Mouse (Mus musculus): ENCODE measurements around the gene Cmtm2b. TPM values are rescaled to one million over a fixed set of nuclear protein-coding genes. Genes with fewer than 3 reads are reported as not detected.
A peak's percentile ranks its signal among the peaks of the same experiment; 100 is the strongest.

Cmtm2b gene
- total RNA-seq, 2 experiments from 2014 or later, result not detected

DNA sequence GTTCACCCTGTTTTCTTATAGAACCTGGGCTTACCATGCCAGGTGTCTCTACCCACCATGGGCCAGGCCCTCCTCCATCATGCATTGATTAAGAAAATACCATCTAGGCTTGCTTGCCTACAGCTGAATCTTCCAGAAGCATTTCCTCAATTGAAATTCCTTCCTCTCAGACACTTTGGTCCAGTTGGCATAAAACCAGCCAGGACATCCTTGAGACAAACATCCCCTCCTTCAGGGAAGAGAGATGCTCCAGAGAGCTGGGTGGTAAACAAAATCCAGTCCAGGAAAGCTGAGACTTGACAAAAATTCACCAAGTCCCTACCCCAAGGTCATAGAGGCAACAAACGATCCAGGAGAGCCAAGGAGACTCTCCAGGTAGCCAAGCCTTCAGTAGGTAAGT is 12.2 kb downstream of the Cmtm2b start:
- no peak for TF ChIP-seq CTCF (conservative IDR thresholded peaks at IDR 0.05)
- no peak for DNase-seq (ENCODE audit: low spot score in 2 of 2)
- Histone ChIP-seq H3K4me3 (no peak overlapping the region), H3K27ac (no peak overlapping the region)

DNA sequence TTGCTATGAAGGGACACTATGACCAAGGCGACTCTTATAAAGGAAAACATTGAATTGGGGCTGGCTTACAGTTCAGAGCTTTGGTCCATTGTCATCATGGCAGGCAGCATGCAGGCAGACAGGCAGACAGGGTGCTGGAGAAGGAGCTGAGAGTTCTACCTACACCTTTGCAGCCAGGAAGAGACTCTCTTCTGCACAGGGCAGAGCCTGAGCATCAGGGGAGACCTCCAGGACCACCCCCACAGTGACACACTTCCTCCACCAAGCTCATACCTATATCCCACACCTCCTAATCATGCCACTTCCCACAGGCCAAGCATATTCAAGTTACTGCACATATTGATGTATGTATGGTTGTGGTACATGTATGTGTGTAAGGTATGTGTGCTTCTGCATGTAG is 14.8 kb downstream of the Cmtm2b start:
- no peak for DNase-seq (ENCODE audit: low spot score in 2 of 2)
- Histone ChIP-seq H3K27ac (no peak overlapping the region), H3K4me3 (no peak overlapping the region)
- TF ChIP-seq CTCF (conservative IDR thresholded peaks at IDR 0.05), result no peak

DNA sequence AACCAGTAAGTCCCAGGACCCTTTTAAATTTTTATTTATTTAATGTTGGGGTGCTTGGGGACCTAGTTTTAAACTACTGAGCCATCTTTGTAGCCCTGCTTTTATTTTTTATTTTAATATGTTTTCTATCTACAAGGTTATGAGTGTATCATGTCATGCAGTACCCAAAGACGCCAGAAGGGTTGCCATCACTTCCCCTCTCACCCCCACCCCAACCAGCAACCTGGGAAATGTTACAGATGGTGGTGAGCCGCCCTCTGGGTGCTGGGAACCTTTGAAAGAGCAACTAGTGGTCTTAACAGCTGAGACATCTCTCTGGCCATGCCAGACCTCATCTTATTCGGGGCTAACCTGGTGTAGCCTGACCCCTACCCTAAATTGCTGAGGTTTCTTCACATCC is 15.9 kb downstream of the Cmtm2b start:
- no peak for DNase-seq (ENCODE audit: low spot score in 2 of 2)
- peak; percentile 48 for TF ChIP-seq CTCF (conservative IDR thresholded peaks at IDR 0.05)
- Histone ChIP-seq H3K27ac (no peak overlapping the region), H3K4me3 (no peak overlapping the region)

DNA sequence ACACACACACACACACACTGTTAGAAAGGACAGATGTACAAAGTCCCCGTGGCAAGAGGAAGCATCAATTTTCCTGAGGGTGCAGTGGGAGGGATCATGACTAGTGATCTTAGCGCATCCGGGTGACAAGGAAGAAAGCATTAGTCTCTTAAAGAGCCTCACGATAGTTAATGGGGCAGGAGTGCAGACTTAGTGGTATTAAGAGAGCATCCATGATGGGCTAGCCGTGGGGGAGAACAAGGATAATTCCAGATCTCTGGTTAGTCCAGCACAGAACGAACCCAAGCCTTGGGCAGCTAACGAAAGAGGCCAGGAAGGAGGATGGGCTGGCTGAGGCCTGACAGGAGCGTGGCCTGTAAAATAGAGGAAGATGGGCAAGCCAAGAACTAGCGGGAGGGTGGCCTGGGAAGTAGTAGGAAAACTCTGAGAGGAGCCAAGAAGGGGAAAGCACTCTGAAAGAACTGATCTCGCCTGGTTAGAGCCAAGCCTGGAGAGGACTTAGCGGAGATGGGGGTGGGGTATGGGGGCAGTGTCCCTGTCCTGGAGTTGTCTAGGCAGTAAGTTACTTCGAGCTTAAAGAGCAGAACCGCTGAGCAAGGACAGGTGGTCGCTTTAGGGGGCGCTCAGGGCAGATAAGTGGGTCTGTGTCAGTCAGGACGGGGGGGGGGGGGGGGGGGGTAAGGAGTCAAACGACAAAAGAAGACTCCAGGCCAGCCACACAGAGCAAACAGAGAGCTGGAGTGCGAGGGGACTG is 17.4 kb downstream of the Cmtm2b start, which contains the start of gene Cmtm3:
Gene Cmtm3 (plus strand): TSS at position 182 of the 754 bp plus-strand sequence.
- TF ChIP-seq CTCF (conservative IDR thresholded peaks at IDR 0.05), result no peak
- peak within 1 kb of the TSS; percentile 68 for H3K4me3 ChIP-seq
- DNase-seq (ENCODE audit: low spot score in 2 of 2), result no peak
- H3K27ac ChIP-seq, result peak within 1 kb of the TSS; percentile 82; the same call in 1 of the 2 replicates

DNA sequence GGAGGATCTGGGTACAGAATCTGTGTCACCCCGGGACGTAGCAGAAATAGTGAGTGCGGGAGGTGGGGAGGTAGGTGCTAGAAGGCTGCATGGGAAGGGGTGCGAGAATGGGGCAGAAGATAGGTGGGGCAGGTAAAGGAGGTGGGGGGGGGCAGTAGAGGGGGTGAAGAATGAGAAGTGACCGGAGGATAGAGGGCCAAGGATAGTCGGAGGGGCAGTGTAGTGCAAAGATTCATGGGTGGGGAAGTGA is 17.9 kb downstream of the Cmtm2b start:
- Histone ChIP-seq H3K27ac (peak overlapping the region; percentile 82; the same call in 1 of the 2 replicates), H3K4me3 (peak overlapping the region; percentile 68)
- TF ChIP-seq CTCF (conservative IDR thresholded peaks at IDR 0.05), result no peak
- no peak for DNase-seq (ENCODE audit: low spot score in 2 of 2)

DNA sequence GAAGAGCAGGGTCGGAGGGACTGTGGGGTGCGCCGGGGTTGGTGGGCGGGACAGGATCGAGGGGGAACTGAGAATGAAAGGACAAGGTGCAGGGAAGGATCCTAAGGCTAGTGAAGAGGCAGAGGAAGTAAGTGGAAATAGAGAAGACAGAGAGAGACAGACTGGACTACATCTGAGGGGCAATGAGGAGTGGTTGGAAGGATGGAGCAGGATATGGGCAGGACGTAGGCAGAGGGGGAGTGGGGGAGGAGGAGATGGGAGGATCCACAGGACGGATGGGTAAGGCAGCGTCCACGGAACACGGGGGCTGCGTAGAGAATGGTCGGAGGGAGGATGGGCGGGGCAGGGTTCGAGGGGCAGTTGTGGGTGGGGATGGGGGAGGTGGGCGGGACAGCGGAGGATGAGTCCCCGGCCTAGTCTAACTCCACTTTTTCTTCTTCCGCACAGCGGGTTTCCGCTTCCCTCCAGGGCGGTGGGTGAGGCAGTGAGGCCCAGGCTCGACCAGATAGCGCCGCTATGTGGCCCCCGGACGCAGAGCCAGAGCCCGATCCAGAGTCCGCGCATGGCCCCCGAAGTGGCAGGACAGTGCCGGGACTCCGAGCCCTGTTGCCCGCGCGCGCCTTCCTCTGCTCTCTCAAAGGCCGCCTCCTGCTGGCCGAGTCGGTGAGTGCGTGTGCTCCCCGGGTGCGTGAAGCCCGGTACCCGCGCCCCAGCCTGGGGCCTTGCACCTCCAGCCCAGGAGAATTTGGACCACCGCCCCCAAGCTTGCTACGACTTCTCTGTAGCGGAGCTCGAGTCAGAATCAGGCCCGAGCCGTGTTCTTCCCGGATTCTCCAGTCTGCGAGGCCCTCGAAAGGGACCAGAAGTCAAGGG is 18.4 kb downstream of the Cmtm2b start:
- peak overlapping the region; percentile 68 for H3K4me3 ChIP-seq
- DNase-seq (ENCODE audit: low spot score in 2 of 2), result peak; percentile 46 to 57
- TF ChIP-seq CTCF (conservative IDR thresholded peaks at IDR 0.05), result peak; percentile 84
- peak overlapping the region; percentile 82 for H3K27ac ChIP-seq

DNA sequence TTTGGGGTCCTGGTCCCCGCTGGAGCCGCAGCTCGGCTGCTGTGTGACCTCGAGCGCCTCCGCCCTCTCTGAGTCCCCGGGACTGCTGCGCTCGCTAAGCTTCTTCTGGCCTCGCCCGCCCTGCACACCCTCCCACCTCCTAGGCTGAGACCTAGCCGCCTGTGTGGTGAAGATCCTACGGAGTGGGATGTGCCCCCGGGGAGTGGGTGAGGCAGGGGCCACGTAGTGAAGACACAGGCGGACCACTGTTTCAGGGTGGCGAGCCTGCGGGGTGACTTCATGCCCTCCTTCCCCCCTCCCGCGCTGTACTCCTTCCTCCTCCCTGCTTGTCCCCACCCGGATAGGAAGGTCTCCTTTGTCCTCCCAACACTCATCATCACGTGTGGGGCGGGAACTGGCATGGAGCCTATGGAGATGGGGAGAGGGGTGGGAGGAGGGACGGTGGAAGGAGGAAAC is 19.1 kb downstream of the Cmtm2b start:
- Histone ChIP-seq H3K4me3 (peak overlapping the region; percentile 68), H3K27ac (peak overlapping the region; percentile 82)
- no peak for DNase-seq (ENCODE audit: low spot score in 2 of 2)
- no peak for TF ChIP-seq CTCF (conservative IDR thresholded peaks at IDR 0.05)

DNA sequence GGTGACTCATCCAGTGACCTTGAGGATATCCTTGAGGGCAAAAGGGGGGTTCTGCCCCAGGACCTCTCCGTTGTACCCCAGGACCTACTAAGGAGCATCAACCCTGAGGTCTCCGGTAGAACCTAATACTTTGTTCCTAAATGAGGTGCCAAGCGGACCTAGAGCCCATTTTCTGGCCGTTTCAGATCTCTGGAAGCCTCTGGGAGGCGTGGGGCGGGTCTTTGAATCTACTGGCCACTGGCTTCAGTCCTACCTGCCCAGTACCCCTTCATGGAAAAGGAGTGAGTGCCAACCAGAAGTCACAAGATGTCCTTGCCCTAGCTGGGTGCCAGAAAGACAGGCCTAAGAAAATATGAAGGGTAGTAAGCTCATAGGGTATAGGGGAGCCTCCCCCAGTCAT is 19.6 kb downstream of the Cmtm2b start:
- no peak for DNase-seq (ENCODE audit: low spot score in 2 of 2)
- no peak for TF ChIP-seq CTCF (conservative IDR thresholded peaks at IDR 0.05)
- peak overlapping the region; percentile 82; the same call in 1 of the 2 replicates for H3K27ac ChIP-seq
- no peak overlapping the region; the same call in 1 of the 2 replicates for H3K4me3 ChIP-seq

DNA sequence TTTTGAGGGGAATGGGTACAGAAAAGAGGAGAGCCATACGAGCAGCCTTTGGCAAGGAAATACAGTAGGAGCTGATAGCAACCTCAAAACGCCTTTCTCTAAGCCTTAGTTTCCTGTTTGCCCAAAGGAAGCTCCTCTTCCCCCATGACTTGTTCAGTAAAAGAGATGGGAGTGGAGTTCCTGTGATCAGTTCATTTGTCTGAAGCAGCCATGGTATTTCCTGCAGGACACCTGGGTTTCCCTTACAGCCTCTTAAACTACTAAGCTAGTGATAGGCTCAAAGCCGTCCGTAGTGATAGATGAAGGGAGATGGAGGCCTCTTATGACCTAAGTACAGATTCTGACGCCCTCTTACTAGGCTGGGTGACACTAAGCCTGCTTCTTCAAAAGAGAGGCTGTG is 20.4 kb downstream of the Cmtm2b start:
- TF ChIP-seq CTCF (conservative IDR thresholded peaks at IDR 0.05), result no peak

DNA sequence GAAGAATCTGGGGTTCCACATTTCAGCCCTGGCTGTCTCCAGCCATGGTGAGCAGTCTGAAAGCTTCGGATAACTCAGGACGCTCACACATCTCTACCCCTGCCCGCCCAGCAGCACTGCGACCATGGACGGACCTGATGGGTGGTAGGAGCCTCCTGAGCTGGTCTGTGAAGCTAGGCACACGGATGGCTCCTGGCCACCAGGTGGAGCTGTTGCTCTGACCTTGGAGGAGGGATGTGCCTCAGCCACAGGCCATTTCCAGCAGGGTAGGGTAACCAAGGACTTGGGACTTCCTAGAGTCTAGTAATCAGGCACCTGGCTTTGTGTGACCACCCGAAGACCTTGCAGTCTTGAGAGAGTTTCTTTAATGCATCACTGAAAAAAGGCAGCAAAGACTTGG is 21.9 kb downstream of the Cmtm2b start:
- H3K27ac ChIP-seq, result no peak overlapping the region
- DNase-seq (ENCODE audit: low spot score in 2 of 2), result peak; percentile 80 to 90
- TF ChIP-seq CTCF (conservative IDR thresholded peaks at IDR 0.05), result peak; percentile 93
- H3K4me3 ChIP-seq, result no peak overlapping the region

More for the DNA sequence above, 20.4 kb downstream of the Cmtm2b start:
- Histone ChIP-seq H3K4me3 (no peak overlapping the region), H3K27ac (no peak overlapping the region)
- no peak for DNase-seq (ENCODE audit: low spot score in 2 of 2)

DNA sequence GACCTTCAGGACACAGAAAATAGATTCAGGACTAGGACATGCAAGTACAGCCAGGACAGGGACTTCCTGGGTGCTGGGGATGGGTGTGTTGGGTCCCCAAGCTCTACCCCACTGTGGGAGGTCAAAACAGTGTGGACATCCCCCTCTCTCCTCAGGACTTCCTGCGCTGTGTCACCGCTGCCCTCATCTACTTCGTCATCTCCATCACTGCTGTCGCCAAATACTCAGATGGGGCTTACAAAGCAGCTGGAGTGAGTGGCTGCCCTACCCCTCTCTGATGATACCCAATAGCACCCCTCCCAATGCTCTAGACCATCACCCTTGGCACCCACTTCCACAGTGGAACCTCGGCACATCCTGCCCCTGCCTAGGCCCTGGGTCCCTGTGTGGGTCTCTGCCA is 22.6 kb downstream of the Cmtm2b start:
- no peak overlapping the region for H3K27ac ChIP-seq
- H3K4me3 ChIP-seq, result no peak overlapping the region
- DNase-seq (ENCODE audit: low spot score in 2 of 2), result no peak
- no peak for TF ChIP-seq CTCF (conservative IDR thresholded peaks at IDR 0.05)

DNA sequence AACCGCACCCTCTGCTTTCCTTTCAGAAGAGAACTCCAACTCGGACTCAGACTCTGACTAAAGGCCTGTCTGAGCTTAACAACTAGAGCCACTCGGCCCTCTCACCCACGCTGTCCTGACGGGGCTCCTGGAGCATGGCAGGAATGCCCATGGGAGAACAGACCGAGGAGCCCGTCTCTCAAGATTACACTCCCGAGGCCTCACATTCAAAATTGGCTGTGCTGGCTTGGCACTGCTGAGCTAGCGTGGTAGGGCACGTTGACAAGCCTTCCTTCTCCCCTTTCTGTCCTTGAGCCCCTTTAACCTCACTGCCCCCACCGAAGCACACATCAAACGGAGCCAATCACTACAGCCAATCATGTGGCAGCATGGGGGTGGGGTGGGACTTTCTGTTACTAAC is 24.7 kb downstream of the Cmtm2b start:
- no peak for DNase-seq (ENCODE audit: low spot score in 2 of 2)
- no peak overlapping the region for H3K27ac ChIP-seq
- no peak overlapping the region for H3K4me3 ChIP-seq
- no peak for TF ChIP-seq CTCF (conservative IDR thresholded peaks at IDR 0.05)

DNA sequence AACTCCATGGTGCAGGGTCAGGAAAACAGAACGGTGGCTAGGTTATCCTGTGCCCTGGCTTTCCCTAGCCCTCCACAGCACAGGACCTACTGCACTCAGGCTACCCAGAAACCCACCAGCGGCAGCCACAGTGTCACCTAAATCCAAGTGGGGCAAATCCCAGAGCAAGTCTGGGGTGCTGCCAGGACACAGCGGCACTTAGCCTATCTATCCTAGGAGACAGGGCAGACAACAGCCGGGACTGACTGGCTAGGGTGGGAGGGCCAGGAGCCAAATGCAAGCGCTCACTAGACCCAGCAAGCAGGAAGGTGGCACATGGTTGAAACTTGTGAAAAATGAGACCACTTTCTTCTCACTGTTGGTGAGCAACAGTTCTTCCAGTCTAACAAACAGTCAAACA is 26.9 kb downstream of the Cmtm2b start:
- no peak for DNase-seq (ENCODE audit: low spot score in 2 of 2)
- no peak for TF ChIP-seq CTCF (conservative IDR thresholded peaks at IDR 0.05)
- no peak overlapping the region for H3K27ac ChIP-seq
- no peak overlapping the region for H3K4me3 ChIP-seq

Data from layer of hippocampus, adult 2 months (tissue).